Mouse (Mus musculus): ENCODE measurements at regions not wholly inside any gene's neighbourhood (a gene's known extent, or its start where the extent isn't known, plus 50 kb on each side); places are given as distances from the start of the nearest gene placed in this dataset.

DNA sequence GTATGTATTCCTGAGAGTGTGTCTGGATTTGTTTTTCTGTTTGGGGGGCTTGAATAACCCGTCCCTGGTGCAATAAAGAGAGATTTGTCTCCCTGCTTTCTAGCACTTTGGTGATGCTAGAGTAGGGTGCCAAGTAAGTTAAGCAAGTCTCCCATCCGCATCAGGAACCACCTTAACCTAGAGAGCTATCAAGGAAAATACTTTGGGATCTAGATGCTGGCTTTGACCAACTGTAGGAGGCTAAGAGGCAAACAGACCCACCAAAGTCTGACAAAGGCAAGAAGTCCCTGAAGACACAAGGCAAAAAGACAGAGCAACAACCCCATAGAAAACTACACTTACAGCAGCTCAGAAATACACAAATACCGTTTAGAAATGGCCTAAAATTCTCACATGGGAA lies 163.8 kb upstream of the Tmem161b start:
- no peaks in the 10 kb centered on the region for H3K4me1 ChIP-seq (ENCODE audit: control insufficient read depth, insufficient read depth, insufficient read length)
- no peak overlapping the region for H3K27ac ChIP-seq (ENCODE audit: insufficient read depth, low read length)
- DNase-seq (ENCODE audit: low read depth in 1 of 2, low spot score in 2 of 2), result no peak
- H3K27me3 ChIP-seq (ENCODE audit: control insufficient read depth, insufficient read depth, low read length), result no peaks in the 10 kb centered on the region
- TF ChIP-seq POLR2A (IDR thresholded peaks at IDR 0.05; ENCODE audit: low read depth, low read length), result no peak
- no peak for TF ChIP-seq CTCF (IDR thresholded peaks at IDR 0.05; ENCODE audit: extremely low read depth, insufficient read depth, insufficient read length, insufficient replicate concordance)
- no peaks in the 10 kb centered on the region for H3K36me3 ChIP-seq (ENCODE audit: control insufficient read depth, insufficient read depth, low read length)
- WGBS, result 72% methylated on average over 3 of the region's 3 CpGs
- no peak overlapping the region for H3K4me3 ChIP-seq (ENCODE audit: extremely low read depth, insufficient read depth, insufficient read length)

- no peaks in the 10 kb centered on the region for H3K36me3 ChIP-seq (ENCODE audit: control insufficient read depth, insufficient read depth, low read length)
- no peaks in the 10 kb centered on the region for H3K4me1 ChIP-seq (ENCODE audit: control insufficient read depth, insufficient read depth, insufficient read length)
- H3K4me3 ChIP-seq (ENCODE audit: extremely low read depth, insufficient read depth, insufficient read length), result no peak overlapping the region
- no peak overlapping the region for H3K27ac ChIP-seq (ENCODE audit: insufficient read depth, low read length)
- no peak for DNase-seq (ENCODE audit: low read depth in 1 of 2, low spot score in 2 of 2)
- WGBS, result 27% methylated on average over 10 of the region's 10 CpGs
- no peak for TF ChIP-seq POLR2A (IDR thresholded peaks at IDR 0.05; ENCODE audit: low read depth, low read length)
- TF ChIP-seq CTCF (IDR thresholded peaks at IDR 0.05; ENCODE audit: extremely low read depth, insufficient read depth, insufficient read length, insufficient replicate concordance), result no peak
- no peaks in the 10 kb centered on the region for H3K27me3 ChIP-seq (ENCODE audit: control insufficient read depth, insufficient read depth, low read length)
These were observed 163.0 kb upstream of the Tmem161b start for GRCm38 (mm10) chr13:84059031-84059651.

DNA sequence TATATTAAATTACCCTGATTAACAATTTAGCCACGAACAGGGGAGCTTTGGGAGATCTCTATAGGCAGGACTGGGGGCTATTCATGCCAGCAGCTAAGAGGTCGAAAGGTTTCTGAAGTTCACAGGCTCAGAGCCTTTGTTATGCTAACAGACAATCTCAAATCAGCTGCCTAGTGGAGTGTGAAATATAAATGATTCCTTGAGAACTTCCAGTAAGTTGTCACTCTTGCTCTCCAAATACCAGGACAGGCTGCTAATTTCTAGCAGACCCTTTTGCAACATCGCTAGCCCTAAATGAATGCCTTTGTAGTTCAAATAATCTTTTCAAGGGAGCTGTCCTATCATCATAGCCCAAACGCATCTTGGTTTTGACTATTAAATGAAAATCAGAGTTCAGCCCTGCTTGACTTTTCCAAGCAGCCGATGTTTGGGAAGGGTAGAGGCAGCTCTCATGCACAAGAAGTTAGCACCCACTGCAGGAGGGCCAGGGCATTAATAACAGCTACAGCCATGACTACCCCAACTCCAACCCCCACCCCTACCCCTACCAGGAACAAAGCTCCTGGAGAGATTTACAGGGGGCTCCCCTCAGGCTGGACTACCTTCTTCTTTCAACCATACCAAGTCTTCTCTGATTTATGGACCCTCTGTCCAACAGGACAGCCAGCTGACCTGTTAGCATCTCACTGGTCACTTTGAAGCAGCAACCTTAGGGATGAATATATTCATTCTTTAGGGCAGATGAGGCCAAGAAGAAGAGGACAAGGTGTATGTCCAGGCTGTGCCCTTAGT lies 162.2 kb upstream of the Tmem161b start:
- H3K27ac ChIP-seq (ENCODE audit: insufficient read depth, low read length), result no peak overlapping the region
- H3K4me3 ChIP-seq (ENCODE audit: extremely low read depth, insufficient read depth, insufficient read length), result no peak overlapping the region
- H3K27me3 ChIP-seq (ENCODE audit: control insufficient read depth, insufficient read depth, low read length), result no peaks in the 10 kb centered on the region
- TF ChIP-seq CTCF (IDR thresholded peaks at IDR 0.05; ENCODE audit: extremely low read depth, insufficient read depth, insufficient read length, insufficient replicate concordance), result no peak
- no peak for TF ChIP-seq POLR2A (IDR thresholded peaks at IDR 0.05; ENCODE audit: low read depth, low read length)
- H3K36me3 ChIP-seq (ENCODE audit: control insufficient read depth, insufficient read depth, low read length), result no peaks in the 10 kb centered on the region
- WGBS, result 79% methylated on average over 5 of the region's 5 CpGs
- no peaks in the 10 kb centered on the region for H3K4me1 ChIP-seq (ENCODE audit: control insufficient read depth, insufficient read depth, insufficient read length)
- DNase-seq (ENCODE audit: low read depth in 1 of 2, low spot score in 2 of 2), result no peak

- H3K27ac ChIP-seq (ENCODE audit: insufficient read depth, low read length), result no peak overlapping the region
- no peaks in the 10 kb centered on the region for H3K4me1 ChIP-seq (ENCODE audit: control insufficient read depth, insufficient read depth, insufficient read length)
- H3K27me3 ChIP-seq (ENCODE audit: control insufficient read depth, insufficient read depth, low read length), result no peaks in the 10 kb centered on the region
- no peaks in the 10 kb centered on the region for H3K36me3 ChIP-seq (ENCODE audit: control insufficient read depth, insufficient read depth, low read length)
- TF ChIP-seq POLR2A (IDR thresholded peaks at IDR 0.05; ENCODE audit: low read depth, low read length) (no peak), CTCF (IDR thresholded peaks at IDR 0.05; ENCODE audit: extremely low read depth, insufficient read depth, insufficient read length, insufficient replicate concordance) (no peak)
- WGBS, result 94% methylated on average over 3 of the region's 3 CpGs
- no peak overlapping the region for H3K4me3 ChIP-seq (ENCODE audit: extremely low read depth, insufficient read depth, insufficient read length)
- no peak for DNase-seq (ENCODE audit: low read depth in 1 of 2, low spot score in 2 of 2)
These were observed 161.7 kb upstream of the Tmem161b start for GRCm38 (mm10) chr13:84060453-84060834.

- DNase-seq (ENCODE audit: low read depth in 1 of 2, low spot score in 2 of 2), result no peak
- 89% methylated on average over 3 of the region's 3 CpGs for WGBS
- TF ChIP-seq CTCF (IDR thresholded peaks at IDR 0.05; ENCODE audit: extremely low read depth, insufficient read depth, insufficient read length, insufficient replicate concordance) (no peak), POLR2A (IDR thresholded peaks at IDR 0.05; ENCODE audit: low read depth, low read length) (no peak)
- Histone ChIP-seq H3K4me3 (ENCODE audit: extremely low read depth, insufficient read depth, insufficient read length) (no peak overlapping the region), H3K27me3 (ENCODE audit: control insufficient read depth, insufficient read depth, low read length) (no peaks in the 10 kb centered on the region), H3K4me1 (ENCODE audit: control insufficient read depth, insufficient read depth, insufficient read length) (no peaks in the 10 kb centered on the region), H3K36me3 (ENCODE audit: control insufficient read depth, insufficient read depth, low read length) (no peaks in the 10 kb centered on the region), H3K27ac (ENCODE audit: insufficient read depth, low read length) (no peak overlapping the region)
These were observed 161.2 kb upstream of the Tmem161b start for GRCm38 (mm10) chr13:84060906-84061305.

GRCm38 (mm10) chr13:84061820-84062480 lies 160.1 kb upstream of the Tmem161b start:
- Histone ChIP-seq H3K27ac (ENCODE audit: insufficient read depth, low read length) (no peak overlapping the region), H3K4me1 (ENCODE audit: control insufficient read depth, insufficient read depth, insufficient read length) (no peaks in the 10 kb centered on the region), H3K4me3 (ENCODE audit: extremely low read depth, insufficient read depth, insufficient read length) (no peak overlapping the region), H3K27me3 (ENCODE audit: control insufficient read depth, insufficient read depth, low read length) (no peaks in the 10 kb centered on the region), H3K36me3 (ENCODE audit: control insufficient read depth, insufficient read depth, low read length) (no peaks in the 10 kb centered on the region)
- DNase-seq (ENCODE audit: low read depth in 1 of 2, low spot score in 2 of 2), result no peak
- 5% methylated on average over 7 of the region's 7 CpGs for WGBS
- TF ChIP-seq POLR2A (IDR thresholded peaks at IDR 0.05; ENCODE audit: low read depth, low read length) (no peak), CTCF (IDR thresholded peaks at IDR 0.05; ENCODE audit: extremely low read depth, insufficient read depth, insufficient read length, insufficient replicate concordance) (no peak)
